Mouse (Mus musculus): ENCODE data around the gene Mast2.

- TF ChIP-seq EP300 (IDR thresholded peaks at IDR 0.05; ENCODE audit: low read depth), result no peak
- TF ChIP-seq CTCF (IDR thresholded peaks at IDR 0.05; ENCODE audit: low read depth), result no peak
These were observed 51.0 kb downstream of the Mast2 start for GRCm38 (mm10) chr4:116412993-116413392.

Data from liver, postnatal 0 days (tissue).